Mouse (Mus musculus): ENCODE results near the gene Asic2. TPM values are rescaled to one million over a fixed set of nuclear protein-coding genes. Genes with fewer than 3 reads are reported as not detected.
A peak's percentile ranks its signal among the peaks of the same experiment; 100 is the strongest.

The Asic2 gene
- polyA plus RNA-seq, 1 experiment, result 39.7 TPM

DNA sequence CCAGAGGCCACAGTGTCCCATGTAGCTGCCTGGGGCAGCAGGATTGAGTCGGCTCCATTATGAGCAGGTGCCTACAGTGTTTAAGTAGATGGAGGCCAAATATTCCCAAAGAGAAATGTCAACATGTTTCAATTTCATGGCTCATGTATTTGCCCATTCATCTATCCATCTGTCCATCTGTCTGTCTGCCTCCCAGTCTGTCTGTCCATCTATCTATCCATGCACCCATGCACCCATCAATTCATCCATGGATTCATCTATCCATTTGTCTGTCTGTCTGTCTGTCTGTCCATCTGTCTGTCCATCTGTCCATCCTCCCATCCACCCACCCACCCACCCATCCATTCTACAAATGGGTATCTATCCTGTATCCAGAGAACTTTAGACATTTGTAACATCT, 861.3 kb downstream of the Asic2 start:
- no peak for DNase-seq
- Histone ChIP-seq H3K27ac (ENCODE audit: insufficient read depth, low read length) (no peak overlapping the region), H3K27me3 (ENCODE audit: control insufficient read depth, insufficient read depth, low read length) (no peaks in the 10 kb centered on the region), H3K4me3 (replicated peaks; ENCODE audit: insufficient read depth, low read depth, low read length) (no peak overlapping the region), H3K4me1 (ENCODE audit: control insufficient read depth, insufficient read depth, low read length) (peaks cover 6% of the 10 kb centered on the region)
- 23% methylated on average over 1 of the region's 1 CpGs for WGBS
- TF ChIP-seq POLR2A (IDR thresholded peaks at IDR 0.05; ENCODE audit: borderline replicate concordance, insufficient read depth, low read length) (no peak), CTCF (IDR thresholded peaks at IDR 0.05; ENCODE audit: borderline replicate concordance, insufficient read depth, low read depth, low read length) (no peak)

DNA sequence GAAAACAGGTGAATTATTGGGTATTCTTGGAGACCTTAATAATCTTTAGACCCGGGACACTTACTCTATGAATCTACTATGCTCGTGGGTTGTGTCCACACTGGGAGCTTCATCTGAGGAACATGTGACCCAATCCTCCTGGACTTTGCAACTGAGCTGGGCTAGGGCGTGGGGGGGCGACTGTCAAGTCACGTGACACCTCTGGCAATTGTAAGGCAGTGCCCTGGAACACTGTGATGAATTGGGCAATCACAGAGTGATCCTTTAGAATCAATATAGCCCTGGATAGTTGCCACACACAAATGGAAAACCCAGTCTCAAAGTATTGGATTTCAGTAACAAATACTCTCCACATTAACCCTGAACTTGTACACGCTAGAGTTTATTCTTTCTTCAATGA, 867.4 kb downstream of the Asic2 start:
- H3K27ac ChIP-seq (ENCODE audit: insufficient read depth, low read length), result no peak overlapping the region
- H3K4me1 ChIP-seq (ENCODE audit: control insufficient read depth, insufficient read depth, low read length), result peaks cover 25% of the 10 kb centered on the region
- 80% methylated on average over 6 of the region's 6 CpGs for WGBS
- TF ChIP-seq CTCF (IDR thresholded peaks at IDR 0.05; ENCODE audit: borderline replicate concordance, insufficient read depth, low read depth, low read length) (no peak), POLR2A (IDR thresholded peaks at IDR 0.05; ENCODE audit: borderline replicate concordance, insufficient read depth, low read length) (no peak)
- H3K27me3 ChIP-seq (ENCODE audit: control insufficient read depth, insufficient read depth, low read length), result no peaks in the 10 kb centered on the region
- H3K4me3 ChIP-seq (replicated peaks; ENCODE audit: insufficient read depth, low read depth, low read length), result no peak overlapping the region
- no peak for DNase-seq

DNA sequence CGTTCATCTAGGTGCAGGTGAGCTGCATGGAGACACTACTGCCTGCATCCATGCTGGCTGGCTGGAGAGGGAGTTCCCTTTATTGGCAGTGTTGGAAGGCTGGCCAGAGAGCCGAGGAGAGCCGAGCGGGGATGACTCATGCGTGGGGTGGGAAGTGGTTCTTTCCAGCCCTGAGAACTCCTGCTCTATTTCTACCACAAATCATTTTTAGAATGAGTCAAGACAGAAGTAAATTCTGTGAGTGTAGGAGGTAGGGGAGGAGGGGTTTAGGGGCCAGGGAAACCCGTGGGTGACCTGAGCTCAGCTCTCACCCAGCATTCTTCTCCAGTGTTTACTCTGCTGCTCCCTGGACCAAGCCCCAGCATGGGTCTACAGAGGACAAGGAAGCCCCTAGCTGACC, 872.2 kb downstream of the Asic2 start:
- H3K4me1 ChIP-seq (ENCODE audit: control insufficient read depth, insufficient read depth, low read length), result peaks cover 38% of the 10 kb centered on the region
- no peak for TF ChIP-seq POLR2A (IDR thresholded peaks at IDR 0.05; ENCODE audit: borderline replicate concordance, insufficient read depth, low read length)
- TF ChIP-seq CTCF (IDR thresholded peaks at IDR 0.05; ENCODE audit: borderline replicate concordance, insufficient read depth, low read depth, low read length), result no peak
- DNase-seq, result peak; percentile 74 to 89
- 11% methylated on average over 6 of the region's 6 CpGs for WGBS
- H3K4me3 ChIP-seq (replicated peaks; ENCODE audit: insufficient read depth, low read depth, low read length), result no peak overlapping the region
- no peaks in the 10 kb centered on the region for H3K27me3 ChIP-seq (ENCODE audit: control insufficient read depth, insufficient read depth, low read length)
- peak overlapping the region; percentile 41 for H3K27ac ChIP-seq (ENCODE audit: insufficient read depth, low read length)

DNA sequence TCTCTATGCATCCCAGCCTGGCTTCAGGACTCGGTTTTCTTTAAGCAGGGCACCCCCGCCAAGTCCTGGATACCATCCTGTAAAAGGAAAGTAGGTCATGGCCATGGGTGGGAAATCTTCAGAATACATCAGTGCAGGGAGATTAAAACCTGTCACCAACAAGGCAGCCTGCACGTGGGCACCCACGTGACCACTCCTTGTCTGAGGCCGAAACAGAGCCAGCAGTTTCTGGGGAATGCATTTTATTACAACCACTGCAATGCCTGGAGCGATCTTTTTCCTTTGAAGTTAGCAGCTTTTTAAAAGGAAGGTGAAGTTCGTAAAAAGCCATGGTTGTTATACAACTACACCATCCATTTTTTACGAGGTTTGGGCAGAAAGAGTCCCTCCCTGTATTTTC, 873.7 kb downstream of the Asic2 start:
- peaks cover 38% of the 10 kb centered on the region for H3K4me1 ChIP-seq (ENCODE audit: control insufficient read depth, insufficient read depth, low read length)
- WGBS, result 36% methylated on average over 8 of the region's 8 CpGs
- TF ChIP-seq CTCF (IDR thresholded peaks at IDR 0.05; ENCODE audit: borderline replicate concordance, insufficient read depth, low read depth, low read length) (no peak), POLR2A (IDR thresholded peaks at IDR 0.05; ENCODE audit: borderline replicate concordance, insufficient read depth, low read length) (no peak)
- no peaks in the 10 kb centered on the region for H3K27me3 ChIP-seq (ENCODE audit: control insufficient read depth, insufficient read depth, low read length)
- H3K4me3 ChIP-seq (replicated peaks; ENCODE audit: insufficient read depth, low read depth, low read length), result no peak overlapping the region
- H3K27ac ChIP-seq (ENCODE audit: insufficient read depth, low read length), result no peak overlapping the region
- peak; percentile 58 to 77 for DNase-seq

DNA sequence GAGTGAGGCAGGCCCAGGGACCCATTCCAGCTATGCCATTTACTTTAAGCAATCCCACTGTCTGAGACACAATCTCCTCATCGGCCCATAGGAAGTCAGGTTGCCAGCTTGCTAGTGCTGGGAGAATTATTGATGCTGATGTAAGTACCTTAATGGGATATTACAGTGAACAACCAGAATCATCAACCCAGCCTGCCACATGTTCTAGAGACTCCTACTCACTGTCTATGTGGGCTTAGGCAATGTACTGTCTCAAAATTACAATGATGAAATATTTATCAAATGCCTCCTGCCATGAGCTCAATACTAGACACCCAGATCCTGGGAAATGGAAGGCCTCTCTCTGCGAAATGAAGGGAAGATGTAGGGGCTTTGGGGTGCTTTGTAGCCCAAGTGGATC, 876.1 kb downstream of the Asic2 start:
- DNase-seq, result no peak
- H3K27ac ChIP-seq (ENCODE audit: insufficient read depth, low read length), result no peak overlapping the region
- WGBS, result 73% methylated on average over 2 of the region's 2 CpGs
- TF ChIP-seq POLR2A (IDR thresholded peaks at IDR 0.05; ENCODE audit: borderline replicate concordance, insufficient read depth, low read length), result no peak
- H3K27me3 ChIP-seq (ENCODE audit: control insufficient read depth, insufficient read depth, low read length), result no peaks in the 10 kb centered on the region
- no peak overlapping the region for H3K4me3 ChIP-seq (replicated peaks; ENCODE audit: insufficient read depth, low read depth, low read length)
- H3K4me1 ChIP-seq (ENCODE audit: control insufficient read depth, insufficient read depth, low read length), result peaks cover 24% of the 10 kb centered on the region

DNA sequence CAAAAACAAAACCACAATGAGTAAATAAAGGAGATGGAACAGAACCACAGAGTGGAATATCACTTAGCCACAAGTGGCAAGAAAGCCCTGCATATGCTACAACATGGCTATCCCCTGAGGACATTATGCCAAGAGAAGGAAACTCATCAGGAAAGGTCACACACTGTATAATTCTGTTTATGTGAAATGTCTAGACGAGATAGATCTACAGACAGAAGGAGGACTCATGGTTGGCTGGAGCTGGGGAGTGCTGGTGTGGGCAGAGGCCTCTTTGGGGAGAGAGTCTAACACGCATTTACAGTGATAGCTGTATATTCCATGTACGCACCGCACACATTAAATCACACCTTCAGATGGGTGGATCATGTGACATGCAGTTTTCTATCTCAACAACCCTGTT, 884.4 kb downstream of the Asic2 start:
- H3K4me3 ChIP-seq (replicated peaks; ENCODE audit: insufficient read depth, low read depth, low read length), result no peak overlapping the region
- H3K4me1 ChIP-seq (ENCODE audit: control insufficient read depth, insufficient read depth, low read length), result no peaks in the 10 kb centered on the region
- TF ChIP-seq CTCF (IDR thresholded peaks at IDR 0.05; ENCODE audit: borderline replicate concordance, insufficient read depth, low read depth, low read length), result no peak
- TF ChIP-seq POLR2A (IDR thresholded peaks at IDR 0.05; ENCODE audit: borderline replicate concordance, insufficient read depth, low read length), result no peak
- no peak overlapping the region for H3K27ac ChIP-seq (ENCODE audit: insufficient read depth, low read length)
- H3K27me3 ChIP-seq (ENCODE audit: control insufficient read depth, insufficient read depth, low read length), result no peaks in the 10 kb centered on the region
- no peak for DNase-seq
- WGBS, result 77% methylated on average over 4 of the region's 4 CpGs

DNA sequence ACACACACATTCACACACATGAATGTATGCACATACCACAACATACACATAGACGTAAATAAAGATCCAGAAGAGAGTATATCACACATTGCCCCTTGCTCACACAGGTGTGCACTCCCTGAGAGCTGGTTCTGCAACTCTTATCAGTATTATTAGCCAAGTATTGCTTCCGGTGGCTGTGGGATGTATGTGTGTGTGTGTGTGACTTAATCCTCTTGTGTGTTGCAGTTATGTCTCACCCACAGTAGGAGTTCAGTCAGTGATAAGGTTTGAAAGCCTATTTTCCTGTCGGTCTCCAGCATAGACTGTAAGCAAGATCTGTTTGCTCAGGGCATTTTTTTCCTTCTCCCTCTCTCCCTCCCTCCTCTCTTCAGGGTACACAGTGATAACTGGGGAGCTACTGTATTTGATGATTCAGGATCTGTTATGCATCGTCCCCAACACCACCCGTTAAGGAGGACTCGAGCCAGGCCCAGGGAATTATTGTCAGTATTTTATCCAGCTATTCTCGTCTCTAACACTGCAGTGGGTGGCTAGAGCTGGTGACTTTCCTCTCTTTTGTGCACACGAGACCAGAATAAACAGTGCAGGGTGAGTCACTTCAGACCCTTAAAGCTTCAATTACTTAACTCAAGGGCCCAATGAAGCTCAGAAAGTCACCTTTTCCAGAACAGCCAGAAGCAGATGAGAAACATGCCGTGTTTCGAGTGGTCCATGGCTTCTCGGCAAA, 888.0 kb downstream of the Asic2 start:
- Histone ChIP-seq H3K27ac (ENCODE audit: insufficient read depth, low read length) (no peak overlapping the region), H3K4me1 (ENCODE audit: control insufficient read depth, insufficient read depth, low read length) (peaks cover 4% of the 10 kb centered on the region; the same call in 1 of the 2 replicates), H3K27me3 (ENCODE audit: control insufficient read depth, insufficient read depth, low read length) (no peaks in the 10 kb centered on the region), H3K4me3 (replicated peaks; ENCODE audit: insufficient read depth, low read depth, low read length) (no peak overlapping the region)
- DNase-seq, result no peak
- 84% methylated on average over 11 of the region's 11 CpGs for WGBS
- TF ChIP-seq CTCF (IDR thresholded peaks at IDR 0.05; ENCODE audit: borderline replicate concordance, insufficient read depth, low read depth, low read length), result no peak
- TF ChIP-seq POLR2A (IDR thresholded peaks at IDR 0.05; ENCODE audit: borderline replicate concordance, insufficient read depth, low read length), result no peak

DNA sequence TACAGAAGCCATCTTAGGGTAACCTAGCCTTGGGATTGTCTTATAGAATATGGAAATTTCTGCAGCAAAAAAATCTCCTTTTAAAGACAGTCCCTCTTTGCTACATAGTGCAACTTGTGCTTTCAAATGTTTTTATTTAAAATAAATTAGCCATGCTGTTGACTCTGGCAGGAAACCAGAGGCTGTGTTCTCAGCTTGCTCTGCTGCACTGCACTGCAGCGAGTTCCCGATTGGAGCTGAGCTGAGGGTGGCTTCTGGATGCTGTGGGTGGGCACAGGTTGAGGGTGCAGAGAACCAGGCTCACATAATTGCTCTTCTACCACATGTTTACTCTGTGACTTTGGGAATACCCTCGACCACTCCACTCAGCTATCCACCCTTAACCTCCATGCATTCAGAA, 889.0 kb downstream of the Asic2 start:
- TF ChIP-seq CTCF (IDR thresholded peaks at IDR 0.05; ENCODE audit: borderline replicate concordance, insufficient read depth, low read depth, low read length), result no peak
- TF ChIP-seq POLR2A (IDR thresholded peaks at IDR 0.05; ENCODE audit: borderline replicate concordance, insufficient read depth, low read length), result no peak
- DNase-seq, result no peak
- no peak overlapping the region for H3K4me3 ChIP-seq (replicated peaks; ENCODE audit: insufficient read depth, low read depth, low read length)
- 80% methylated on average over 3 of the region's 3 CpGs for WGBS
- H3K4me1 ChIP-seq (ENCODE audit: control insufficient read depth, insufficient read depth, low read length), result peaks cover 4% of the 10 kb centered on the region; the same call in 1 of the 2 replicates
- H3K27me3 ChIP-seq (ENCODE audit: control insufficient read depth, insufficient read depth, low read length), result no peaks in the 10 kb centered on the region
- no peak overlapping the region for H3K27ac ChIP-seq (ENCODE audit: insufficient read depth, low read length)
